Mouse (Mus musculus) bone marrow macrophage, adult 2 months (primary cell): Measurements from ENCODE around the gene Usp47.

Experiments used
- CTCF ChIP-seq: IDR thresholded peaks from 2 replicates; pipeline ENCODE4 v1.5.1; 2012; ENCODE audit warnings: low read depth, mild to moderate bottlenecking, low read length, moderate library complexity
- POLR2A ChIP-seq: IDR thresholded peaks from 2 replicates; pipeline ENCODE4 v1.6.1; 2012; ENCODE audit warnings: mild to moderate bottlenecking, low read depth, low read length, borderline replicate concordance

GRCm38 (mm10) chr7:112082636-112083035, 59.3 kb downstream of the Usp47 start:
- TF ChIP-seq POLR2A, result no peak
- no peak for TF ChIP-seq CTCF
